Mouse (Mus musculus) small intestine, adult 2 months (tissue): Measurements from ENCODE around the gene Ppfibp2. TPM values are rescaled to one million over a fixed set of nuclear protein-coding genes. Genes with fewer than 3 reads are reported as not detected.

ENCODE experiments used
- H3K27ac ChIP-seq: fragments of 200-500 bp; 2 replicates; pipeline ENCODE4 v1.5.1; 2012; ENCODE audit warnings: low read depth, low read length, control low read depth, inconsistent platforms; ENCODE audit not compliant: insufficient read depth
- H3K27me3 ChIP-seq: fragments of 200-500 bp; 2 replicates; pipeline ENCODE4 v1.6.1; 2012; ENCODE audit warnings: mild to moderate bottlenecking, moderate library complexity, low read length, inconsistent platforms; ENCODE audit not compliant: control insufficient read depth, insufficient read depth
- H3K36me3 ChIP-seq: fragments of 200-500 bp; 2 replicates; pipeline ENCODE4 v1.6.1; 2012; ENCODE audit warnings: mild to moderate bottlenecking, low read length, control low read depth, inconsistent platforms; ENCODE audit not compliant: control insufficient read depth, insufficient read depth
- H3K4me1 ChIP-seq: fragments of 200-500 bp; 2 replicates; pipeline ENCODE4 v1.6.1; 2012; ENCODE audit warnings: low read length, inconsistent platforms, mixed read lengths; ENCODE audit not compliant: control insufficient read depth, insufficient read depth, insufficient read length
- H3K4me3 ChIP-seq: fragments of 200-500 bp; 2 replicates; pipeline ENCODE4 v1.5.1; 2012; ENCODE audit warnings: low read depth, mild to moderate bottlenecking, control low read depth, inconsistent platforms, low read length, moderate library complexity
- CTCF ChIP-seq: fragments of 200-500 bp; IDR thresholded peaks from 2 replicates; pipeline ENCODE4 v1.5.1; 2012; ENCODE audit warnings: low read depth, mild to moderate bottlenecking, control low read depth, inconsistent platforms, low read length, moderate library complexity, mixed read lengths; ENCODE audit not compliant: insufficient replicate concordance, insufficient read length; ENCODE audit errors: extremely low read depth
- POLR2A ChIP-seq: fragments of 200-500 bp; IDR thresholded peaks from 2 replicates; pipeline ENCODE4 v1.6.1; 2012; ENCODE audit warnings: low read depth, mild to moderate bottlenecking, control low read depth, inconsistent platforms, low read length, moderate library complexity
- WGBS: fragments of 180-500 bp; shearing (Covaris S2); methylation state at CpG from one replicate; pipeline ENCODE4 v1.1.7; 2018; 5-methylcytosine and 5-hydroxymethylcytosine counted together
- polyA plus RNA-seq: library from polyadenylated mRNA; depleted of rRNA; stranded (reverse); fragments of >200 nt; gene quantifications from 2 replicates; pipeline ENCODE4 v1.2.3, GENCODE M21; 2012; rRNA removed

Gene Ppfibp2
- polyA plus RNA-seq, 1 experiment: 10.6 TPM

DNA sequence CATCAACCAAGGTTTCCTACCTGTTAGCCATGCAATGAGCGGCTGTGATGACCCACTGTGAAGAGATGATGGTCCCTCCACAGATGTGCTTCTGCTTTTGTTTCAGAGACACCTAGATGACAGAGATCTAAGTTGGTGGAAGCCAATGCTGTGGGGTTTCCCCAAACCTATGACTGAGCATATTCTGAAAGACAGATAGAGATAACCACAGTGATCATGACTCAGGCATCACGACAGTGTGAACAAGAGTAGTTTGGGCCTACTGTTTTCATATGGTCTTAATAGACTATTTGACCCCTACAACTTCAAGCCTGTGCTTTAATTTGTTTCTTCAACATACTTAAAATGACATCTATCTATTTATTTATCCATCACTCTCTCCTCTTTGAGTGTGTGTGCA, 201.5 kb downstream of the Ppfibp2 start:
- Histone ChIP-seq H3K36me3 (no peaks in the 10 kb centered on the region), H3K4me1 (no peaks in the 10 kb centered on the region), H3K27me3 (no peaks in the 10 kb centered on the region), H3K4me3 (no peak overlapping the region), H3K27ac (no peak overlapping the region)
- no peak for TF ChIP-seq POLR2A
- no peak for TF ChIP-seq CTCF
- WGBS: 78% methylated on average over 2 of the region's 2 CpGs

Other genes with a start within 250 kb of the Ppfibp2 start
- gene Syt9, start 224.5 kb upstream of the Ppfibp2 start, polyA plus RNA-seq: 0.28 and 0.41 TPM in 2 replicates
- gene Olfml1, start 27.8 kb upstream of the Ppfibp2 start, polyA plus RNA-seq: 0.57 and 0.81 TPM in 2 replicates
- not detected in 2 replicates for gene 5330417H12Rik, start 30.0 kb downstream of the Ppfibp2 start, polyA plus RNA-seq
- gene Cyb5r2, start 162.8 kb downstream of the Ppfibp2 start, polyA plus RNA-seq: not detected in 2 replicates
- gene Ovch2, start 206.0 kb downstream of the Ppfibp2 start, polyA plus RNA-seq: not detected in 2 replicates
- not detected in 2 replicates for gene Olfr467, start 217.1 kb downstream of the Ppfibp2 start, polyA plus RNA-seq
- gene Olfr469, start 230.3 kb downstream of the Ppfibp2 start, polyA plus RNA-seq: not detected in 2 replicates